Mouse (Mus musculus) G1E (cell line): ENCODE measurements around the gene Ehmt2.

Experiments
- CTCF ChIP-seq: IDR thresholded peaks from 2 replicates; pipeline ENCODE4 v1.5.1; 2012; ENCODE audit warnings: low read depth, low read length, inconsistent platforms, mixed read lengths
- GATA1 ChIP-seq: IDR thresholded peaks from 2 replicates; pipeline ENCODE4 v1.6.1; 2012; ENCODE audit warnings: borderline replicate concordance, low read length, inconsistent platforms, mixed read lengths
- TAL1 ChIP-seq: conservative IDR thresholded peaks from 2 replicates; pipeline ENCODE4 v1.6.1; 2012; ENCODE audit warnings: low read depth, low read length, inconsistent platforms, mixed read lengths

DNA sequence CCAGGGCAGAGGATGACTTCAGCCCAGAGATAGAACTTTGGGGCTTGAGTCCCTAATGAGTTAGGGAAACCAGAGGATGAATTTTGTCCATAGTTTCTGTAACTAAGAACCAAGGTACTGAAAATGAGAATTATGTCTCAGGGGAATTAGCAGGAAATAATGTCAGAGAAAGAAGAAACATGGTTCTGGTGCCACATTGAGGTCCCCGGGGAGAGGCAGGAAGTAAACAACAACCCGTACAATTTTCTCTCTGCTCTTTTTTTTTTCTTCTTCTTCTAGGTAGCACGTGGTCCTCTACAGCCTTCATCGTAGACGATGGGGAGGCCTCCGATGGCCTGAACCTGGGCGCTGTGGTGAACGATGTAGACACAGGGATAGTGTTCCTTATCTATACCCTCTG lies 34.0 kb downstream of the Ehmt2 start:
- no peak for TF ChIP-seq CTCF
- TF ChIP-seq GATA1, result no peak
- no peak for TF ChIP-seq TAL1
